Mouse (Mus musculus): ENCODE data around the gene Actr3b.

The Actr3b gene

GRCm38 (mm10) chr5:25889746-25890382, 130.1 kb downstream of the Actr3b start:
- DNase-seq (ENCODE audit: low spot score in 2 of 2), result no peak

GRCm38 (mm10) chr5:25891321-25891720, 131.5 kb downstream of the Actr3b start:
- DNase-seq (ENCODE audit: low spot score in 2 of 2), result peak in 1 of 2 experiments; percentile 35

Measured in heart, adult 9 months (tissue).